Mouse (Mus musculus) intestine, postnatal 0 days (tissue): ENCODE data around the gene Slc6a9. TPM values are rescaled to one million over a fixed set of nuclear protein-coding genes. Genes with fewer than 3 reads are reported as not detected.

ENCODE experiments used
- ATAC-seq: fragments of 200-750 bp; cut with Nextera tagmentation; 2 replicates; pipeline ENCODE4 v1.8.0; 2017; ENCODE audit warnings: mild to moderate bottlenecking, moderate TSS enrichment, moderate library complexity
- H3K27ac ChIP-seq: fragments of 300-500 bp; sonication (generic); 2 replicates; pipeline ENCODE4 v1.5.1; 2014; ENCODE audit warnings: mild to moderate bottlenecking, low read depth, low read length, moderate library complexity
- H3K27me3 ChIP-seq: fragments of 300-500 bp; sonication (generic); replicated peaks from 2 replicates; pipeline ENCODE4 v1.6.1; 2014; ENCODE audit warnings: low read length, mixed read lengths; ENCODE audit not compliant: control insufficient read depth, insufficient read depth
- H3K36me3 ChIP-seq: fragments of 300-500 bp; sonication (generic); 2 replicates; pipeline ENCODE4 v1.6.1; 2014; ENCODE audit warnings: mild to moderate bottlenecking, moderate library complexity; ENCODE audit not compliant: control insufficient read depth, insufficient read depth
- H3K4me1 ChIP-seq: fragments of 300-500 bp; sonication (generic); replicated peaks from 2 replicates; pipeline ENCODE4 v1.6.1; 2014; ENCODE audit warnings: antibody characterized with exemption, low read length, mixed read lengths; ENCODE audit not compliant: control insufficient read depth, insufficient read depth
- H3K4me2 ChIP-seq: fragments of 300-500 bp; sonication (generic); replicated peaks from 2 replicates; pipeline ENCODE4 v1.6.1; 2014; ENCODE audit warnings: low read depth, mild to moderate bottlenecking, moderate library complexity
- H3K4me3 ChIP-seq: fragments of 300-500 bp; sonication (generic); 2 replicates; pipeline ENCODE4 v1.5.1; 2014; ENCODE audit warnings: low read depth, low read length
- H3K9ac ChIP-seq: fragments of 300-500 bp; sonication (generic); 2 replicates; pipeline ENCODE4 v1.6.1; 2014; ENCODE audit warnings: mild to moderate bottlenecking, low read depth, low read length
- H3K9me3 ChIP-seq: fragments of 300-500 bp; sonication (generic); 2 replicates; pipeline ENCODE4 v1.6.1; 2016; ENCODE audit warnings: mixed run types; ENCODE audit not compliant: control insufficient read depth
- CTCF ChIP-seq: sonication (generic); IDR thresholded peaks from 2 replicates; pipeline ENCODE4 v1.5.1; 2016; ENCODE audit warnings: low read depth, mild to moderate bottlenecking, control low read depth, antibody characterized with exemption, moderate library complexity
- WGBS: fragments of 180-500 bp; shearing (Covaris S2); extraction: QIAGEN DNeasy Blood & Tissue Kit; methylation state at CpG from one replicate; pipeline ENCODE4 v1.1.7; 2014; 5-methylcytosine and 5-hydroxymethylcytosine counted together
- polyA plus RNA-seq: library from polyadenylated mRNA; unstranded; fragments of >200 nt; fragmentation: Nextera tagmentation; extraction: Ambion mirVana; gene quantifications from 2 replicates; pipeline ENCODE4 v1.2.1, GENCODE M21; 2015

Slc6a9 gene
- 4.9 and 5.8 TPM in 2 replicates for polyA plus RNA-seq

- H3K9me3 ChIP-seq: no peaks in the 10 kb centered on the region
- WGBS: 34% methylated on average over 3 of the region's 3 CpGs
- H3K27ac ChIP-seq: peak within 1 kb of the TSS; percentile 81
- H3K4me1 ChIP-seq: peaks cover 3% of the 10 kb centered on the region; the same call in 1 of the 2 replicates
- H3K9ac ChIP-seq: peak within 1 kb of the TSS; percentile 48
- ATAC-seq: no peak
- H3K27me3 ChIP-seq: 0 out of 2 replicates have a peak, but pooled peaks cover 3% of the 10 kb centered on the region
- no peaks in the 10 kb centered on the region for H3K36me3 ChIP-seq
- TF ChIP-seq CTCF: no peak; the same call in 1 of the 2 replicates
- H3K4me3 ChIP-seq: peak within 1 kb of the TSS; percentile 78
- peak within 1 kb of the TSS; percentile 99 for H3K4me2 ChIP-seq
These were observed at the start of gene Slc6a9 for GRCm38 (mm10) chr4:117834457-117834844. TSS of gene Slc6a9 (plus strand) at chr4:117834506.

- no peak overlapping the region for H3K9ac ChIP-seq
- H3K9me3 ChIP-seq: no peaks in the 10 kb centered on the region
- peak overlapping the region; percentile 41 for H3K4me2 ChIP-seq
- H3K27ac ChIP-seq: no peak overlapping the region
- ATAC-seq: peak; percentile 91
- H3K36me3 ChIP-seq: no peaks in the 10 kb centered on the region
- H3K27me3 ChIP-seq: no peaks in the 10 kb centered on the region
- no peak overlapping the region for H3K4me3 ChIP-seq
- TF ChIP-seq CTCF: no peak
- 0 out of 2 replicates have a peak, but pooled peaks cover 3% of the 10 kb centered on the region for H3K4me1 ChIP-seq
- WGBS: 28% methylated on average over 8 of the region's 8 CpGs
These were observed 47.3 kb upstream of the Slc6a9 start for GRCm38 (mm10) chr4:117786963-117787362.

GRCm38 (mm10) chr4:117788308-117788707, 46.0 kb upstream of the Slc6a9 start:
- Histone ChIP-seq H3K9me3 (no peaks in the 10 kb centered on the region), H3K36me3 (no peaks in the 10 kb centered on the region), H3K4me1 (0 out of 2 replicates have a peak, but pooled peaks cover 3% of the 10 kb centered on the region), H3K9ac (no peak overlapping the region), H3K27me3 (no peaks in the 10 kb centered on the region), H3K27ac (no peak overlapping the region), H3K4me3 (no peak overlapping the region), H3K4me2 (no peak overlapping the region)
- TF ChIP-seq CTCF: no peak
- no peak for ATAC-seq
- WGBS: 62% methylated on average over 10 of the region's 10 CpGs

- Histone ChIP-seq H3K4me2 (no peak overlapping the region), H3K9me3 (no peaks in the 10 kb centered on the region), H3K36me3 (no peaks in the 10 kb centered on the region), H3K27me3 (no peaks in the 10 kb centered on the region), H3K4me1 (no peaks in the 10 kb centered on the region), H3K27ac (no peak overlapping the region), H3K9ac (no peak overlapping the region), H3K4me3 (no peak overlapping the region)
- WGBS: 78% methylated on average over 6 of the region's 6 CpGs
- no peak for ATAC-seq
- TF ChIP-seq CTCF: peak; percentile 42
These were observed 34.4 kb upstream of the Slc6a9 start for GRCm38 (mm10) chr4:117799904-117800303.

GRCm38 (mm10) chr4:117806992-117807391, 27.3 kb upstream of the Slc6a9 start:
- no peak overlapping the region for H3K4me3 ChIP-seq
- 20% methylated on average over 5 of the region's 5 CpGs for WGBS
- no peak overlapping the region for H3K9ac ChIP-seq
- no peak overlapping the region for H3K4me2 ChIP-seq
- no peak for ATAC-seq
- TF ChIP-seq CTCF: no peak
- H3K4me1 ChIP-seq: no peaks in the 10 kb centered on the region
- H3K36me3 ChIP-seq: no peaks in the 10 kb centered on the region
- no peaks in the 10 kb centered on the region for H3K9me3 ChIP-seq
- no peak overlapping the region for H3K27ac ChIP-seq
- no peaks in the 10 kb centered on the region for H3K27me3 ChIP-seq

GRCm38 (mm10) chr4:117810933-117811332, 23.4 kb upstream of the Slc6a9 start:
- H3K27me3 ChIP-seq: no peaks in the 10 kb centered on the region
- no peak overlapping the region for H3K4me2 ChIP-seq
- no peaks in the 10 kb centered on the region for H3K4me1 ChIP-seq
- H3K9ac ChIP-seq: no peak overlapping the region
- no peaks in the 10 kb centered on the region for H3K36me3 ChIP-seq
- H3K4me3 ChIP-seq: no peak overlapping the region
- no peaks in the 10 kb centered on the region for H3K9me3 ChIP-seq
- WGBS: 38% methylated on average over 2 of the region's 2 CpGs
- peak; percentile 59 for TF ChIP-seq CTCF
- H3K27ac ChIP-seq: no peak overlapping the region
- no peak for ATAC-seq
